Mouse (Mus musculus) liver, postnatal 0 days (tissue): ENCODE data around the gene Gpr89.

Experiments
- CTCF ChIP-seq: sonication (generic); IDR thresholded peaks from 2 replicates; pipeline ENCODE4 v1.5.1; 2016; ENCODE audit warnings: antibody characterized with exemption, low read depth
- EP300 ChIP-seq: IDR thresholded peaks from 2 replicates; pipeline ENCODE4 v1.6.1; 2016; ENCODE audit warnings: antibody characterized with exemption, low read depth, mild to moderate bottlenecking

GRCm38 (mm10) chr3:96821581-96821980 is 83.6 kb downstream of the Gpr89 start:
- TF ChIP-seq CTCF (no peak), EP300 (no peak)
